Mouse (Mus musculus) heart, postnatal 25 days (tissue): ENCODE data around the gene Hist1h2bj. TPM values are rescaled to one million over a fixed set of nuclear protein-coding genes. Genes with fewer than 3 reads are reported as not detected.
"Not testable (repeated sequence)": the region's sequence is repeated elsewhere in the genome, so short reads cannot be mapped to it uniquely, and the experiment has no call there.

Experiments
- DNase-seq: peaks from one replicate; pipeline ENCODE4 v3.0.0; 2022; ENCODE audit warnings: low spot score
- intact Hi-C: fragments of 180-260 bp; cut with DNase I; formaldehyde crosslinking; loops from one replicate; pipeline ENCODE4 v1.15.1; 2025
- microRNA-seq: library from miRNA; unstranded; fragments of <30 nt; microRNA quantifications from one replicate; pipeline ENCODE4 v1.2.0, GENCODE M21; 2022
- total RNA-seq, 2 experiments: library from RNA; stranded (reverse); gene quantifications; 2 replicates each; pipeline ENCODE4 v1.2.3; 2021

Gene Hist1h2bj
- total RNA-seq, 2 experiments from 2014 or later, result 5.6 to 14.3 TPM

GRCm38 (mm10) chr13:22053754-22054153, 10.7 kb downstream of the Hist1h2bj start:
- DNase-seq, result no peak
- intact Hi-C loops, result no loop called here

- no peak for DNase-seq
- intact Hi-C loops, result no loop called here
Measured at GRCm38 (mm10) chr13:22061422-22061821, 18.4 kb downstream of the Hist1h2bj start.

GRCm38 (mm10) chr13:22063468-22063867, 20.5 kb downstream of the Hist1h2bj start:
- intact Hi-C loops, result no loop called here
- DNase-seq, result no peak

GRCm38 (mm10) chr13:22084140-22084539, 41.1 kb downstream of the Hist1h2bj start, which contains the start of gene Vmn1r188:
Gene Vmn1r188 (plus strand): TSS chr13:22084440.
- DNase-seq, intact Hi-C loops: not testable (repeated sequence)

Small RNA genes lying within 50 kb of the gene (microRNA-seq; reads per million reads assigned to microRNA genes)
- gene Gm26300 (not detected), gene Gm44390 (not detected), gene Gm44486 (not detected)

Other genes starting within 250 kb of the Hist1h2bj start
- gene Hist1h2bq, start 233.0 kb upstream of the Hist1h2bj start, total RNA-seq, result 10 to 100 TPM; 35.4 to 36.4 TPM
- gene Hist1h2ao, start 232.7 kb upstream of the Hist1h2bj start, total RNA-seq, result not detected
- gene Hist1h4m, start 231.5 kb upstream of the Hist1h2bj start, total RNA-seq, result 10 to 100 TPM; 55.1 to 84.9 TPM
- gene Hist1h4n, start 211.0 kb upstream of the Hist1h2bj start, total RNA-seq, result 10 to 100 TPM; 13.5 to 14.9 TPM
- 10 to 100 TPM; 21.9 to 30.1 TPM for gene Hist1h2ap, start 209.7 kb upstream of the Hist1h2bj start, total RNA-seq
- 10 to 100 TPM; 35.6 to 36.4 TPM for gene Hist1h2br, start 209.5 kb upstream of the Hist1h2bj start, total RNA-seq
- gene Zfp184, start 98.1 kb upstream of the Hist1h2bj start, total RNA-seq, result under 1 TPM; 0.56 to 0.68 TPM
- not detected for gene Pom121l2, start 62.0 kb upstream of the Hist1h2bj start, total RNA-seq
- gene Prss16, start 33.5 kb upstream of the Hist1h2bj start, total RNA-seq, result not detected
- gene Hist1h2ah, start 7.6 kb upstream of the Hist1h2bj start, total RNA-seq, result 10 to 100 TPM; 32.9 to 34.9 TPM
- 10 to 100 TPM; 17.2 to 23.4 TPM for gene Hist1h2bk, start 7.3 kb upstream of the Hist1h2bj start, total RNA-seq
- 10 to 100 TPM; 17.8 to 19.0 TPM for gene Hist1h4i, start 1.9 kb upstream of the Hist1h2bj start, total RNA-seq
- gene Hist1h2ag, start 270 bp upstream of the Hist1h2bj start, total RNA-seq, result 10 to 100 TPM in 1 of 2 experiments, 1 to 10 TPM in 1; 7.9 to 12.1 TPM
- gene Vmn1r188, start 41.2 kb downstream of the Hist1h2bj start, total RNA-seq, result not detected
- gene Vmn1r189, start 62.6 kb downstream of the Hist1h2bj start, total RNA-seq, result not detected
- not detected for gene Vmn1r191, start 140.8 kb downstream of the Hist1h2bj start, total RNA-seq
- gene Vmn1r192, start 147.9 kb downstream of the Hist1h2bj start, total RNA-seq, result not detected
- not detected for gene Vmn1r193, start 179.9 kb downstream of the Hist1h2bj start, total RNA-seq
- not detected for gene Vmn1r194, start 201.0 kb downstream of the Hist1h2bj start, total RNA-seq
- gene Vmn1r195, start 227.3 kb downstream of the Hist1h2bj start, total RNA-seq, result not detected
- gene Vmn1r196, start 246.7 kb downstream of the Hist1h2bj start, total RNA-seq, result not detected